Mouse (Mus musculus) common myeloid progenitor, adult 5-6 weeks (primary cell): ENCODE data around the gene Ccdc149. TPM values are rescaled to one million over a fixed set of nuclear protein-coding genes. Genes with fewer than 3 reads are reported as not detected.

Source experiments
- ATAC-seq: replicated peaks from 2 replicates; pipeline ENCODE4 v1.8.0; 2016; ENCODE audit warnings: low read depth, mild to moderate bottlenecking, moderate TSS enrichment, inconsistent platforms; ENCODE audit not compliant: poor library complexity, severe bottlenecking
- total RNA-seq: library from RNA; stranded (forward); fragments of 200-1000, 187-1606 nt; gene quantifications from 2 replicates; pipeline ENCODE4 v1.2.3, GENCODE M21; 2017

Gene Ccdc149
- 1.1 TPM in 1 of 2 replicates, not detected in the other for total RNA-seq

DNA sequence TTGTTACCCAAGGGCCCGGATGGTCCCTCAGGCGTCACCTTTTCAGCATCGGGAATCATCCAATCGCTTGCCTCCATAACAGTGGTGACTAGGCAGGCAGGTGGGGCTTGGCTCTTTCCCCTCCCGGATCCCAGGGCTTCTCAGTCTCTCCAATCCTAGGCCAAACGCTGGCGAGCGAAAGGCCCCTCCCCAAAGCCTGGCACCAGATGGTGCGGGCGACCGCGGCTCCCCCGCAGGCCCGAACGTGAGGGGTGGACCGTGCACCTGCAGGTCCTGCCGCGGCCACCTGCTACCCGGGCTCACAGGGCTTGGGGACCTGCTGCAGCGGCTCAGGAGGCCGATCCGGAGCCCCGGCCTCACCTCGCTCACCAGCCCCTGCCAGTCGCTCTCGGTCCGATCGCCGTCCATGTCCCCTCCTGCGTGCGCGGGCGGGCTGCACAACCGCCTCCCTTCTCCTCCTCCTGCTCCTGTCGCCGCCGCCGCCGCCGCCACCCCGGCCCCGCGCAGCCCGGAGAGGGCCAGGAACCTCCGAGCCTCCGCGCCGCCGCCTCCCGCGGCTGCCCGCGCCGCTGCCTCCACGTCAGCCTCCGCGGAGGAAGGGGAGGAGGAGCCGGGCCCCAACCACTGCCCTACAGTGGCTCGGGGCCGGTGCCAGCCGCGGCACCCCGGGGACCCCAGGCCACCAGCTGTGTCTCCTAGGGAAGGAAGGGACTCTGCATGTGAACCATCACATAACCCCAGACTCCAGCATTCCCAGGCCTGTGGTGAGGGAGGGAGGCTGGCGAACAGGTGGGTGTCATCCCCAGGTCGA lies at the start of gene Ccdc149:
Ccdc149 (minus strand) TSS at position 531 of the 811 bp plus-strand sequence.
- ATAC-seq, result peak; percentile 56

- ATAC-seq, result no peak
Measured at GRCm38 (mm10) chr5:52519921-52520320, 48.6 kb upstream of the Ccdc149 start.

- peak; percentile 71 for ATAC-seq
Measured at GRCm38 (mm10) chr5:52516072-52516476, 44.8 kb upstream of the Ccdc149 start.

DNA sequence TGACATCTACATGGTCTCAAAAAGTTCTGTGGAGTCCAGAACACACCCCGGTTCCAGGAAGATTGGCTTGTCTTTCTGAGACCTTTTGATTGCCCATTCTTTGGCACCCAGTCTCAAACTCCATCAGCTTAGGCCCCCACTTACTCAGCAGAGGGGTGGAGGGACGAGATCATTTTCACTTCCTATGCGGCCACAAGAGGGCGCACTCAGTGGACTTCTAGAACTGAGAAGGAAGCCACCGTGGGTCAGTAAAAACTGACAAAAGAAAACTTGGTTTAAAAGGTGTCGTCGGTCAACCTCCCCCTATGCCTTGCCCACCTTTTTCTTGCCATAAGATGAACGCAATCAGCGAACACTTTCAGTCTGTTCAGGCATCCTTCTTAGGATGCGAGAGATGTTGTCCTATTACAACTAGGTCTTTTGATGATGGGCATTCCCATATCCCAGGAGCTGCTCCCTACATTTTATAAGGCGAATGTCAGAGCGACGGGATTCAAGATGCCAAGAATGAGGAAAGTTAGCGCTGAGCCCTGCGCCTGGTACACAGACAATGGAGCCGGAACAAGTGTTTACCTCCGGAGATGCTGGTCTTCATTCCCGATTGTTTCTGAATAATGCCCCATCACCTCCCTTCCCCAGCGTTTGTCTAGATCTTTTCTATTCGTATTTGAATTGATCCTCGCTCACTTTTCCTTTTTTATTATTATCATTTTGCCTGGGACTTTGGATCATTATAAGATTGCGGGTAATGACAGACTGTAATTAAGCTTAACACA lies 44.1 kb upstream of the Ccdc149 start:
- peak; percentile 88 for ATAC-seq

- ATAC-seq, result no peak
Measured at GRCm38 (mm10) chr5:52511089-52511488, 39.8 kb upstream of the Ccdc149 start.

DNA sequence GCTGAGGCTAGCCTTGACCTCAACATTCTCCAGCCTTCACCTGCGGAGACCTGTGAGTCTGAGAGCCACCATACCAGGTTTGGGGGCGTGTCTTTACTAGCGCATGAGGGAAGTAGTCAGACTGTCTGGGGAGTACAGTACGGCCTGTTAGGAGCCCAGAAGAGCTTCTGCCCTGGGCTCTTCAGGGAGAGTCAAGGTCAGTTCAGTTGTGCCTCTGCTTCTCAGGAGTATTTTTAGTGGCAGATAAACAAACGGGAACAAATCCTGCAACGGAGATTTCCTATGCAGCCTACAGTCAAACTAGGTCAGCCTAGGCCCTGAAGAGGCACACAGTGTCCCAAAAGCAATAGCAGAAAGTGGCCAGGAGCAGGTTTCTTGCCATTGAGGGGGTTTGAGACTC lies 38.1 kb upstream of the Ccdc149 start:
- ATAC-seq, result no peak

GRCm38 (mm10) chr5:52504666-52505065 lies 33.3 kb upstream of the Ccdc149 start:
- no peak for ATAC-seq

DNA sequence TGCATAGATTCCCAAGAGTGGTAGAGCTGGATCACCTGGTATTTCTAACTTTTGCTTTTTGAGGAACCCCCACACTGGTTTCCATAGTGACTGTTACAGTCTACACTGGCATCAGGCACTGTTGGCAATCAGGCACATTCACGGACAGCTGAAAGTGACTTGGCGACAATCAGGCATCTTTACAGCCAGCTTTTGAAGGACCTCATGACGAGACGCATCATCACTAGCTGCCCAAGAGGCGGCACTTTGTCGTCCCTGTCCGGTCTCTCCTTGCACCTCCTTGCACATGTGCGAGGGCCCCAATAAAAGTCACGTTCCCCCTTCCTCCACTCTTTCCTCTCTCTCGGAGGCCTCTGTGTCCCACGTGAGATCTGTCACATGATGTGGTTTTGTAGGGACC lies 32.8 kb upstream of the Ccdc149 start:
- no peak for ATAC-seq

- ATAC-seq, result no peak
Measured at GRCm38 (mm10) chr5:52495671-52496070, 24.4 kb upstream of the Ccdc149 start.

GRCm38 (mm10) chr5:52491496-52491895 lies 20.2 kb upstream of the Ccdc149 start:
- no peak for ATAC-seq

DNA sequence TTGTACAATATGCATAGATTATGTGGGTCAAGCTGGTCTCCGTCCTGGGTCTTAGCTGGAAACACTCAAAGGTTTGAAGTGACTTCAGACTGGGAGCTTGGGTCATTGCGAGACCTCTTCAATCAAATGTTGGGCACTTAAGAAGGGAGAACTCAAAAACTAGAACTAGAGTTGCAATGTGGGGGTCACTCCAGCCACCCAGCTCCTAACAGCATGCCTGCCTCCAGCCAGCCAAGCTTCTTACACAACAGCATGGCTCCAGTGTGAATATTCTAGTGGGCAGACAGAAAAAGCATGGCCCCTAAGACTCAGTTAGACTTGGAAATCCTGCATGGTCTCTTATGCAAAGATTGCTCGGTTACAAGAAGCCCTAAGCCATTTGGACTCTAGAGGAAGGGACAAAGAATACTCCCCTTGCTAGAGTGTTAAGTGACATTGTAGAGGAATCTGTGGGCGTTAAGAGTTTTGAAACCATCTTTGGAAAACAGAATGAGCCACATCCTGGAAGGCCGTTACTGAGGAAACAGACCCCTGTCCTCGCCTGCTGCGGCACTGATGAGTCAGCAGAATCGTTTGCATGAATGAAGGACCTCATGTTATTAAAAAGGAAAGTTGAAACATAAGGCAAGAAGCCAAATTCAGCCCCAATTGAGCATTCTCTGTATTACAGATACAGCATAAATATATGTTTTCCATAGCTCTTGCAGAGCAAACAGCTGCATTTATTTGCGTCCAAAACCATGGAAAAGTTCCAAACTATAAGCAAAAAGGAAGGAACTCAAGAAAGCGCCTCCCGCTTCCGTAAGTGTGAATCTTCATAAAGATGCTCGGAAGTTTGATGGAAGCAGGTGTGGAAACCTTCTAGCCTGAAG lies 16.5 kb upstream of the Ccdc149 start:
- peak; percentile 72 for ATAC-seq

DNA sequence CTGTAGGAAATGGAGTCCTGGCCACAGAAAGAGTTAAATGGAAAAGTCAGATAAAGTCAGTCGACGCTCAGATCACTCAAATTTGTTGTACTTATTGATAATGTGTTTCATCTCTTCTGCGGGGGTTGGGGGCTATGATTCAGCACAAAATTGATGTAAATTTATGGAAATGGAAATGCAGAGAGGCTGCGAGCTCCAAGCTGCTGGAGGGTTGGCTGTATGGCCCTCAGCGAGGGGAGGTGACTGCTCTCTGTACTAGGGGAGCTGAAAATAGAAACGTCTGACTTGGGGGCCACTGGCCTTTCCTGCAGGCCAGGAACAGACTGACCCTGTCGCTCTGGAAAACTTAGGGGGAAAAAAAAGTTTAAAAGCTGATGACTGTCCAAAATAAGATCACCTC lies 5.5 kb upstream of the Ccdc149 start:
- no peak for ATAC-seq

- ATAC-seq, result peak; percentile 95
Measured at GRCm38 (mm10) chr5:52476292-52476701, 5.0 kb upstream of the Ccdc149 start.

- no peak for ATAC-seq
Measured at GRCm38 (mm10) chr5:52473988-52474387, 2.7 kb upstream of the Ccdc149 start.

DNA sequence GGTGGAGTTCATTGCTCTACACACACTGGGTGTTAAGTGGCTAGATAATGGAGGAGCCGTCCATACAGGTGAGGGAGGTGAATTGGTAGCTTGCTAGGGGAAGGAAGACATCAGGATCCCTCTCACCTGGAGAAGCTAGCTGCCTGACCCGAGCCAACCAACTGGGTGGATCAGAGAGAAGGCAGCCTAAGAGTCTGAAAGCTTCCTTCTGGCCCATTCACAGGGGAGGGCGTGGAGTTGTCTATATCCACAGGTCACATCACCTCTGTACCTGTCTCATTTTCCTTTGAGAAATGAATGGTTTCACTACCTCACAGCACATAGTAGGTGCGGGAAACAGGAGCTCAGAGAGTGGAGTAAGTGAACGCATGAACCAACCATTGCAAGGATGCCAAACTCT lies 770 bp downstream of the Ccdc149 start:
- no peak for ATAC-seq

DNA sequence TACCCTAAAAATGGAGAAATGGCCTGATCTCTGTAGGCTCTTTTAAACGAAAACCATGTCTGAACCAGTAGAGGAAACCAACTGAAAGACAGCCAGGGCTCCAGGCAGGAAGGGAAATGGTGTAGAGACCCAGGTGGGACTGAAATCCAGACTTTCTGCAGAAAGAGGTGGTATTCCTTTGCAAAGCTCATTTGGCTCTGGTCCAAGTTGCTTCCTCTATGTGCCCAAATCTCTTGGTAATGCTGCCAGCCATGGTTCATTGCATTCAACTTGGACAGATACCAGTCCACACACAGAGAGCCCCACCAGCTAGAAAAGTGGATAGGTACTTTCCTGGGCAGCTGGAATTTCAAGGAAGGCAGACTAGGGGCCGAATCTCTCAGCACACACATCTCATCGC lies 3.5 kb downstream of the Ccdc149 start:
- ATAC-seq, result no peak

GRCm38 (mm10) chr5:52462447-52462846 lies 8.9 kb downstream of the Ccdc149 start:
- ATAC-seq, result peak; percentile 52; the same call in 1 of the 2 replicates

DNA sequence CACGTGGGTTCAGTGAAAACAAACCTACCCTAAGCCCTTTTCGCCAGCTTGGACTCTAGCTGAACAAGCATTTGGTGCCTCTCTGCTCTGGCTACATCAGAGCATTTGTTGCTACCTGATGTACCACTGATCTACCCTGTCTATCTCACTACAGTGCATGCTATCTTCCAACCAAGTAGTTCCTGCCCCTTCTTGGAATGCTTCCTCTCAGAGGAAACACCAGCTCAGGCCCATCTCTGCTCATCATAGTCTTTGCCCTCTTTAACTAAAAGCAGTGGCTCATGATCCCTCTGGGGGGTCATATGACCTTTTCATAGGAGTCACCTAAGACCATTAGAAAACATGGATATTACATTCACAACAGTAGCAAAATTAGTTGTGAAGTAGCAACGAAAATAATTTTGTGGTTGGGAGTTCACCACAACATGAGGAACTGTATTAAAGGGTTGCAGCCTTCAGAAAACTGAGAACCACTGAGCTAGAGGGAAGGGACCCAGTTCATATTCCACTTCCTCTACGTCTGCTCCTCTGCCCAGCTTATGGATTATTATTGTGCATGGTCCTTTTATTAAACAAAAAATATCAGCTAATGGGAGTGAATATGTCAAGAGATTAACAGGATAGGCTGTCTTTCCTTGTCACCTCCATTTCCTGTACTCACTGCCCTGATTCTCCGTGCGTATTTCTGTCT lies 9.7 kb downstream of the Ccdc149 start:
- ATAC-seq, result peak; percentile 67

- ATAC-seq, result peak; percentile 70
Measured at GRCm38 (mm10) chr5:52459308-52459707, 12.0 kb downstream of the Ccdc149 start.

DNA sequence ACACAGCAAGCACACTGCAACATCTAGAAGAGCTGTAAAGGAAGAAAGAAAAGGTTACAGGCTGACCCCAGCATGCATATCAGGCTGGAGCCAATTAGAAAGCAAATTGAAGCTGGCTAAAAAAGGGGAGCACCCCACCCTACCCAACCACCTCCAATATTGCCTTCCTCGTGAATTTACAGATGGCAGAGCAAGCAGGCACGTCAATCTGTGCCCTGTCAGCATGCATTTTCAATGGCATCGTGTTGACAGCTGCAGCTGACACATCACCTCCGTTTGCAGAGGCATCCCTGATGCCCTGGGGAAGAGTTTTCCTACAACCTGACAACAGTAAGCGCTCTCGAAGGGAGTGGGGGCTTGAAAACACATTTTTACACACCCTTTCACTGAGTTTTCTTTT lies 14.2 kb downstream of the Ccdc149 start:
- ATAC-seq, result no peak
